Mouse (Mus musculus) liver, adult (tissue): ENCODE results near the gene Ogdhl.

Experiments used
- GATA4 ChIP-seq: IDR thresholded peaks from 2 replicates; pipeline ENCODE4 v1.6.1; 2014; ENCODE audit warnings: mild to moderate bottlenecking, low read length; ENCODE audit not compliant: insufficient replicate concordance

The Ogdhl gene

GRCm38 (mm10) chr14:32321732-32322685 lies at the start of gene Ogdhl:
Gene Ogdhl, plus strand, starts transcription at chr14:32322019.
- TF ChIP-seq GATA4, result no peak

- no peak for TF ChIP-seq GATA4
These were observed 20.2 kb upstream of the Ogdhl start for GRCm38 (mm10) chr14:32301622-32302021.

GRCm38 (mm10) chr14:32302423-32302822 lies 19.4 kb upstream of the Ogdhl start:
- no peak for TF ChIP-seq GATA4

- TF ChIP-seq GATA4, result no peak
These were observed 16.9 kb upstream of the Ogdhl start for GRCm38 (mm10) chr14:32304921-32305320.

- no peak for TF ChIP-seq GATA4
These were observed 11.9 kb upstream of the Ogdhl start for GRCm38 (mm10) chr14:32309876-32310275.

- no peak for TF ChIP-seq GATA4
These were observed 10.3 kb upstream of the Ogdhl start for GRCm38 (mm10) chr14:32311381-32312035.

- TF ChIP-seq GATA4, result no peak
These were observed 4.0 kb upstream of the Ogdhl start for GRCm38 (mm10) chr14:32317822-32318221.

- TF ChIP-seq GATA4, result no peak
These were observed 1.4 kb downstream of the Ogdhl start for GRCm38 (mm10) chr14:32323221-32323620.

GRCm38 (mm10) chr14:32327366-32327765 lies 5.5 kb downstream of the Ogdhl start:
- no peak for TF ChIP-seq GATA4

- TF ChIP-seq GATA4, result no peak
These were observed 11.0 kb downstream of the Ogdhl start for GRCm38 (mm10) chr14:32332515-32333445.

- no peak for TF ChIP-seq GATA4
These were observed 14.2 kb downstream of the Ogdhl start for GRCm38 (mm10) chr14:32336021-32336420.

GRCm38 (mm10) chr14:32336547-32336946 lies 14.7 kb downstream of the Ogdhl start:
- no peak for TF ChIP-seq GATA4

GRCm38 (mm10) chr14:32341823-32342222 lies 20.0 kb downstream of the Ogdhl start:
- no peak for TF ChIP-seq GATA4

- TF ChIP-seq GATA4, result no peak
These were observed 22.4 kb downstream of the Ogdhl start for GRCm38 (mm10) chr14:32344176-32344575.

- TF ChIP-seq GATA4, result no peak
These were observed 22.9 kb downstream of the Ogdhl start for GRCm38 (mm10) chr14:32344694-32345093.

GRCm38 (mm10) chr14:32347307-32347706 lies 25.5 kb downstream of the Ogdhl start:
- no peak for TF ChIP-seq GATA4

GRCm38 (mm10) chr14:32364359-32364758 lies 42.5 kb downstream of the Ogdhl start:
- no peak for TF ChIP-seq GATA4
